Mouse (Mus musculus) CH12.LX (cell line): ENCODE results near the gene Stox2. TPM values are rescaled to one million over a fixed set of nuclear protein-coding genes. Genes with fewer than 3 reads are reported as not detected.

Source experiments
- DNase-seq: peaks from one replicate; pipeline ENCODE4 v3.0.0-alpha.2; 2013; ENCODE audit errors: extremely low read depth
- H3K27ac ChIP-seq: 2 replicates; pipeline ENCODE4 v1.5.1; 2012; ENCODE audit warnings: low read depth, mild to moderate bottlenecking, control low read depth, moderate library complexity; ENCODE audit not compliant: insufficient read depth
- H3K27me3 ChIP-seq: replicated peaks from 2 replicates; pipeline ENCODE3; 2012; ENCODE audit warnings: inconsistent platforms
- H3K36me3 ChIP-seq, 2 experiments: replicated peaks in 1 of 2; 2 replicates each; pipeline versions ENCODE3 to v1.6.1; 2012; ENCODE audit warnings: inconsistent platforms in 1 of 2, low read length in 1 of 2, mild to moderate bottlenecking in 1 of 2, mixed read lengths in 1 of 2, moderate library complexity in 1 of 2; ENCODE audit not compliant: control insufficient read depth in 1 of 2, insufficient read depth in 1 of 2
- H3K4me1 ChIP-seq, 2 experiments: 2 replicates each; pipeline ENCODE4 v1.6.1; 2012; ENCODE audit warnings: inconsistent platforms in 1 of 2, moderate library complexity in 1 of 2; ENCODE audit not compliant: insufficient read depth in 2 of 2, control insufficient read depth in 1 of 2
- H3K4me2 ChIP-seq: 2 replicates; pipeline ENCODE4 v1.6.1; 2012; ENCODE audit warnings: low read depth, mild to moderate bottlenecking, control low read depth; ENCODE audit not compliant: poor library complexity, insufficient read depth, severe bottlenecking
- H3K4me3 ChIP-seq, 3 experiments: fragments of 150-350 bp in 1 of 3; sonication (generic) in 1 of 3; replicated peaks in 1 of 3; 2 replicates each; pipeline versions ENCODE3 to v1.5.1; 2011 to 2012; ENCODE audit warnings: low read depth in 2 of 3, low read length in 2 of 3, mild to moderate bottlenecking in 2 of 3, moderate library complexity in 2 of 3, control low read depth in 1 of 3, improper control_type of control experiment in 1 of 3, inconsistent platforms in 1 of 3, mixed read lengths in 1 of 3; ENCODE audit not compliant: poor library complexity in 1 of 3
- H3K79me2 ChIP-seq: replicated peaks from 2 replicates; pipeline ENCODE4 v1.6.1; 2012; ENCODE audit warnings: mild to moderate bottlenecking, moderate library complexity; ENCODE audit not compliant: control insufficient read depth, poor library complexity, insufficient read depth, severe bottlenecking; ENCODE audit errors: extremely low read depth
- H3K9ac ChIP-seq: 2 replicates; pipeline ENCODE4 v1.6.1; 2012; ENCODE audit warnings: low read depth, mild to moderate bottlenecking, control low read depth, moderate library complexity; ENCODE audit not compliant: insufficient read depth
- H3K9me3 ChIP-seq: replicated peaks from 2 replicates; pipeline ENCODE3; 2012; ENCODE audit warnings: low read length, inconsistent platforms, mixed read lengths
- BHLHE40 ChIP-seq: IDR thresholded peaks from 2 replicates; pipeline ENCODE4 v1.6.1; 2011; ENCODE audit warnings: mild to moderate bottlenecking, low read depth, low read length, improper control_type of control experiment
- CHD1 ChIP-seq: IDR thresholded peaks from 2 replicates; pipeline ENCODE4 v1.6.1; 2012; ENCODE audit warnings: low read depth, low read length, improper control_type of control experiment, inconsistent platforms
- CTCF ChIP-seq, 2 experiments: IDR thresholded peaks in 1 of 2; conservative IDR thresholded peaks in 1 of 2; 2 replicates each; pipeline ENCODE4 v1.5.1; 2011 to 2012; ENCODE audit warnings: low read depth in 2 of 2, low read length in 2 of 2, improper control_type of control experiment in 1 of 2, inconsistent platforms in 1 of 2, mild to moderate bottlenecking in 1 of 2, moderate library complexity in 1 of 2
- E2F4 ChIP-seq: IDR thresholded peaks from 2 replicates; pipeline ENCODE4 v1.6.1; 2011; ENCODE audit warnings: low read depth, low read length, improper control_type of control experiment; ENCODE audit not compliant: insufficient replicate concordance
- ELF1 ChIP-seq: IDR thresholded peaks from 2 replicates; pipeline ENCODE4 v1.6.1; 2014; ENCODE audit warnings: low read depth, mild to moderate bottlenecking, inconsistent platforms, low read length, improper control_type of control experiment
- EP300 ChIP-seq: IDR thresholded peaks from 2 replicates; pipeline ENCODE4 v1.6.1; 2011; ENCODE audit warnings: low read length, improper control_type of control experiment
- GABPA ChIP-seq: IDR thresholded peaks from 2 replicates; pipeline ENCODE4 v1.6.1; 2012; ENCODE audit warnings: low read depth, low read length, improper control_type of control experiment, inconsistent platforms; ENCODE audit not compliant: insufficient replicate concordance
- HCFC1 ChIP-seq: IDR thresholded peaks from 2 replicates; pipeline ENCODE4 v1.6.1; 2012; ENCODE audit warnings: low read depth, mild to moderate bottlenecking, inconsistent platforms, low read length, improper control_type of control experiment
- IRF4 ChIP-seq: IDR thresholded peaks from 2 replicates; pipeline ENCODE4 v1.6.1; 2014; ENCODE audit warnings: low read depth, mild to moderate bottlenecking, inconsistent platforms, low read length, improper control_type of control experiment
- JUN ChIP-seq: IDR thresholded peaks from 2 replicates; pipeline ENCODE4 v1.6.1; 2011; ENCODE audit warnings: low read depth, mild to moderate bottlenecking, low read length, improper control_type of control experiment, moderate library complexity; ENCODE audit not compliant: insufficient read depth
- KAT2A ChIP-seq: IDR thresholded peaks from 2 replicates; pipeline ENCODE4 v1.6.1; 2012; ENCODE audit warnings: low read length, improper control_type of control experiment, inconsistent platforms; ENCODE audit not compliant: insufficient replicate concordance
- MAFK ChIP-seq: IDR thresholded peaks from 2 replicates; pipeline ENCODE4 v1.6.1; 2011; ENCODE audit warnings: low read length, improper control_type of control experiment; ENCODE audit not compliant: insufficient replicate concordance
- MAX ChIP-seq: IDR thresholded peaks from 2 replicates; pipeline ENCODE4 v1.6.1; 2011; ENCODE audit warnings: low read length, improper control_type of control experiment
- MYC ChIP-seq: IDR thresholded peaks from 2 replicates; pipeline ENCODE4 v1.6.1; 2011; ENCODE audit warnings: low read depth, mild to moderate bottlenecking, improper control_type of control experiment, low read length
- NRF1 ChIP-seq: IDR thresholded peaks from 2 replicates; pipeline ENCODE4 v1.6.1; 2014; ENCODE audit warnings: low read depth, mild to moderate bottlenecking, inconsistent platforms, low read length, improper control_type of control experiment, moderate library complexity
- PAX5 ChIP-seq: IDR thresholded peaks from 2 replicates; pipeline ENCODE4 v1.6.1; 2012; ENCODE audit warnings: low read length, inconsistent platforms, mixed read lengths
- POLR2A ChIP-seq: IDR thresholded peaks from 2 replicates; pipeline ENCODE4 v1.6.1; 2011; ENCODE audit warnings: low read depth, mild to moderate bottlenecking, improper control_type of control experiment, low read length
- POLR2AphosphoS2 ChIP-seq: IDR thresholded peaks from 2 replicates; pipeline ENCODE4 v1.6.1; 2011; ENCODE audit warnings: low read depth, low read length, improper control_type of control experiment
- RCOR1 ChIP-seq: conservative IDR thresholded peaks from 2 replicates; pipeline ENCODE4 v1.6.1; 2012; ENCODE audit warnings: low read depth, mild to moderate bottlenecking, inconsistent platforms, low read length, improper control_type of control experiment
- SMC3 ChIP-seq: IDR thresholded peaks from 2 replicates; pipeline ENCODE4 v1.6.1; 2011; ENCODE audit warnings: low read depth, low read length, improper control_type of control experiment
- UBTF ChIP-seq: IDR thresholded peaks from 2 replicates; pipeline ENCODE4 v1.6.1; 2012; ENCODE audit warnings: low read depth, mild to moderate bottlenecking, inconsistent platforms, low read length, improper control_type of control experiment, moderate library complexity
- USF1 ChIP-seq: IDR thresholded peaks from 2 replicates; pipeline ENCODE4 v1.6.1; 2014; ENCODE audit warnings: low read depth, mild to moderate bottlenecking, inconsistent platforms, low read length, improper control_type of control experiment
- ZMIZ1 ChIP-seq: IDR thresholded peaks from 2 replicates; pipeline ENCODE4 v1.6.1; 2012; ENCODE audit warnings: low read depth, mild to moderate bottlenecking, inconsistent platforms, low read length, improper control_type of control experiment
- ZNF384 ChIP-seq: IDR thresholded peaks from 2 replicates; pipeline ENCODE4 v1.6.1; 2012; ENCODE audit warnings: low read depth, low read length, improper control_type of control experiment, inconsistent platforms
- dilution Hi-C: fragments of 300-500 bp; cut with MboI; formaldehyde crosslinking; loops from 2 replicates; pipeline ENCODE4 v1.14.3; 2020; ENCODE audit warnings: low sequenced_read_pairs; ENCODE audit not compliant: extremely low pct_unique_long_range_greater_than_20kb, extremely low pct_ligation_motif_present
- in situ Hi-C: fragments of 300-500 bp; cut with MboI; formaldehyde crosslinking; loops from 3 replicates; pipeline ENCODE4 v1.14.3; 2019; ENCODE audit warnings: low sequenced_read_pairs, low pct_ligation_motif_present, low pct_unique_long_range_greater_than_20kb, mixed read lengths
- polyA plus RNA-seq: library from polyadenylated mRNA; unstranded; fragments of >175 nt; gene quantifications from 2 replicates; pipeline ENCODE4 v1.2.1, GENCODE M21; 2012; ENCODE audit warnings: low read depth; ENCODE audit not compliant: insufficient read length
- total RNA-seq, 2 experiments: library from RNA; depleted of rRNA; stranded (reverse); fragments of 300-350 nt in 1 of 2; fragments of >200 nt in 1 of 2; gene quantifications; 2 replicates each; pipeline ENCODE4 v1.2.3; 2012 to 2014

Stox2 gene
- total and polyA plus RNA-seq, 3 experiments = 0.23 to 1.0 (median 0.42) TPM

- Histone ChIP-seq H3K4me1 (peaks cover 0 to 13% of the 10 kb centered on the region in 2 experiments; a peak in 1 of 4 replicates), H3K79me2 (no peaks in the 10 kb centered on the region), H3K9me3 (no peaks in the 10 kb centered on the region), H3K4me2 (no peak overlapping the region), H3K36me3 (no peaks in the 10 kb centered on the region), H3K27me3 (no peaks in the 10 kb centered on the region), H3K9ac (no peak overlapping the region), H3K27ac (no peak overlapping the region), H3K4me3 (no peak overlapping the region)
- no peak for TF ChIP-seq POLR2AphosphoS2
- no peak for TF ChIP-seq MYC
- no peak for TF ChIP-seq USF1
- no peak for TF ChIP-seq PAX5
- TF ChIP-seq MAFK = no peak
- TF ChIP-seq BHLHE40 = no peak
- dilution Hi-C loops (no loop called here), in situ Hi-C loops (no loop called here)
- DNase-seq = no peak
These were observed 113.2 kb downstream of the Stox2 start for GRCm38 (mm10) chr8:47332941-47333340.

GRCm38 (mm10) chr8:47330982-47331381, 115.2 kb downstream of the Stox2 start:
- Histone ChIP-seq H3K9me3 (no peaks in the 10 kb centered on the region), H3K9ac (no peak overlapping the region), H3K36me3 (no peaks in the 10 kb centered on the region), H3K27ac (no peak overlapping the region), H3K4me3 (no peak overlapping the region), H3K4me1 (peaks cover 0 to 13% of the 10 kb centered on the region in 2 experiments; a peak in 1 of 4 replicates), H3K27me3 (no peaks in the 10 kb centered on the region), H3K79me2 (no peaks in the 10 kb centered on the region), H3K4me2 (no peak overlapping the region)
- DNase-seq = no peak
- dilution Hi-C loops = no loop called here
- in situ Hi-C loops = no loop called here
- no peak for TF ChIP-seq NRF1
- TF ChIP-seq IRF4 = no peak
- no peak for TF ChIP-seq CHD1
- no peak for TF ChIP-seq RCOR1
- no peak for TF ChIP-seq EP300
- no peak for TF ChIP-seq JUN
- no peak for TF ChIP-seq ELF1
- TF ChIP-seq UBTF = no peak
- TF ChIP-seq POLR2A = no peak

DNA sequence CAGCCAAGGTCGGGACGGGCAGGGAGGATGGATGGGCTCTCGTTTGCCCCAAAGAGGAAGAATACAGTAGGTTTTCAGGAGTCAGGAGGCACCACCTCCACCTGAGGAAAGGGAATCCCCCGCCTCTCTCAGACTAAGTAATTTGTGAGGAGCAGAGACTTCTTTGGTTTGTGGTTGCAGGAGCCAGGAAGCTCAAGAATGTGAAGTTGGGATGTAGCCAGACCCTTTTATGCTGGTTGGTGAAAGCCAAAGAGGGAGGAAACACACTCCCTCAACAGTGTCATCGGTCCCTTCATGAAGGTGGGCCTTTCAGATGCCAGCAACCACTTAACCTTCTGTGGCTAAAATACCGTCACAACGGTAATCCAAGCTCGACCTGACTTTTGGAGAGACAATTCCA, 119.8 kb downstream of the Stox2 start:
- H3K9me3 ChIP-seq = no peaks in the 10 kb centered on the region
- no peaks in the 10 kb centered on the region for H3K27me3 ChIP-seq
- no peak overlapping the region for H3K4me2 ChIP-seq
- no peak overlapping the region for H3K27ac ChIP-seq
- H3K36me3 ChIP-seq = no peaks in the 10 kb centered on the region
- DNase-seq = no peak
- no peak for TF ChIP-seq EP300
- no peak for TF ChIP-seq GABPA
- no peak for TF ChIP-seq IRF4
- TF ChIP-seq HCFC1 = no peak
- TF ChIP-seq E2F4 = no peak
- no peak for TF ChIP-seq ZMIZ1
- TF ChIP-seq SMC3 = no peak
- TF ChIP-seq NRF1 = no peak
- no peak for TF ChIP-seq JUN
- TF ChIP-seq ZNF384 = no peak
- TF ChIP-seq CTCF (conservative IDR thresholded peaks at IDR 0.05 in 1 of 2, IDR thresholded peaks at IDR 0.05 in 1 of 2; ENCODE audit: low read depth in 2 of 2, low read length in 2 of 2) = no peak
- no peak for TF ChIP-seq MAX
- TF ChIP-seq KAT2A = no peak
- no peak for TF ChIP-seq UBTF
- TF ChIP-seq POLR2A = no peak
- TF ChIP-seq MAFK = no peak
- no peak for TF ChIP-seq BHLHE40
- TF ChIP-seq RCOR1 = no peak
- TF ChIP-seq, all 38 proteins: peak for 0
- peaks cover 0 to 3% of the 10 kb centered on the region in 2 experiments; a peak in 2 of 4 replicates for H3K4me1 ChIP-seq
- no peak overlapping the region for H3K4me3 ChIP-seq
- no peaks in the 10 kb centered on the region for H3K79me2 ChIP-seq
- no peak overlapping the region for H3K9ac ChIP-seq
- in situ Hi-C loops (no loop called here), dilution Hi-C loops (no loop called here)
